Mouse (Mus musculus) layer of hippocampus, adult 9-10 months (tissue): ENCODE data around the gene Spast.
A peak's percentile ranks its signal among the peaks of the same experiment; 100 is the strongest.
"Not testable (repeated sequence)": the region's sequence is repeated elsewhere in the genome, so short reads cannot be mapped to it uniquely, and the experiment has no call there.

Experiments
- DNase-seq: peaks from one replicate; pipeline ENCODE4 v3.0.0; 2022; ENCODE audit warnings: low spot score

The Spast gene

DNA sequence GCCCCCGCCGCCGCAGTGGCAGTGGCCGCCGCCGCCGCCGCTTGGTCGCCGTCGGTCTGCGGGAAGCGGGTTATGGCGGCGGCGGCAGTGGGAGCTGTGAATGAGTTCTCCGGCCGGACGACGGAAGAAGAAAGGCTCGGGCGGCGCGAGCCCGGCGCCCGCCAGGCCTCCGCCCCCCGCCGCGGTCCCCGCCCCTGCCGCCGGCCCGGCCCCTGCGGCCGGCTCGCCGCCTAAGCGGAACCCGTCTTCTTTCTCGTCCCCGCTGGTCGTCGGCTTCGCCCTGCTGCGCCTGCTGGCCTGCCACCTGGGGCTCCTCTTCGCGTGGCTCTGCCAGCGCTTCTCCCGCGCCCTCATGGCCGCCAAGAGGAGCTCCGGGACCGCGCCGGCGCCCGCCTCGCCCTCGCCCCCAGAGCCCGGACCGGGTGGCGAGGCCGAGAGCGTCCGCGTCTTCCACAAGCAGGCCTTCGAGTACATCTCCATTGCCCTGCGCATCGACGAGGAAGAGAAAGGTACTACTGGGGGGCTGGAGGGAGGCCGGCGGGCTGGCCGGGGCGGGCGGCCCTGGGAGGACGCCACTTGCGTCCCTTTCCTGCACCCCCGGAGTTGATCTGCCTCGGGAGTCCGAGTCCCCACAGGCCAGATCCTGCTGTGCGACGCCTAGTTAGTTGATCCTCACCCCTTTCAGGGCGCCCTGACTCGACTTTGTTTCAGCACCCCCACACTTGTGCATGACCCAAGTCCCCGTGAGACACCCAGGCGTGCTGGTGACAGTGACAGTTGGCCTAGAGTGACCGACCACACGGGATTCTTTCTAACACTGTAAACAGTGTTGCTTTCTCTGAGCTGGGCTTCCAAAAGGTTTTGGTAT is at the start of gene Spast:
Gene Spast, plus strand, starts transcription at position 51 of the 868 bp plus-strand sequence.
- no peak for DNase-seq

DNA sequence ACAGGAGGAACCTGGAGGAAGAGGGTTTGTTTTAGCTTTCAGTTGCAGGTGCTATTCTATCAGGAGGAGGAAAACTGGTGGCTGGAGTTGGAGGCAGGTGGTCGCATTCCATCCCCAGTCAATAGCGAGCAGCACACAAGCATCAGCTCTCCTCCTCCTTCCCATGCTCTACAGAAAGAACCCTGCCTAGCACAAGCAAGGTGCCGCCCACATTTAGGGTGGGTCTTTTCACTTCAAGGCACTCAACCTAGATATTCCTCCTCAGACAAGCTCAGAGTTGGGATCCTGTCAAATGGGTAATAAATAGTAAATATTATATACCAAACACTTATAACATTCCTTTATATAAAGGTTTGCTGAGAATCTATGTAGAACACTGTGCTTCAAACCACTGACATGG is 48.6 kb upstream of the Spast start:
- DNase-seq = no peak

DNA sequence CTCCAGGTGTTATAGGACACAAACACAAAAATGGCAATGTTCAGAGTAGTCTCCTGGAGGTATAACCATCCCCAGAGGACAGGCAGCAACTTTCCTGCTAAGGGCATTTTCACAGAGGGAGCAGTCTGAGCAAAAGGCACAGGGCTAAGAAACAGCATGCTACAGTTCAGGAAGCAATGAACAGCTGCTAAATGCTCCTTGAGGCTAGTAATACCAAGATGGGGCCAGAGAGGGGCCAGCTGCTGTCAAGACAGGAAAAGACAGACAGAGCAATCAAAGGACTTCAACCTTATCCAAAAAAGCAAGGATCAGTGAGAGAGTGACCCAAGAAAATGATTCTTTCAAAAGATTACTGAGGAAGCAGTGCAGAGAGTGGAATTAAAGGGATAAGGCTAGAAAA is 47.9 kb upstream of the Spast start:
- no peak for DNase-seq

DNA sequence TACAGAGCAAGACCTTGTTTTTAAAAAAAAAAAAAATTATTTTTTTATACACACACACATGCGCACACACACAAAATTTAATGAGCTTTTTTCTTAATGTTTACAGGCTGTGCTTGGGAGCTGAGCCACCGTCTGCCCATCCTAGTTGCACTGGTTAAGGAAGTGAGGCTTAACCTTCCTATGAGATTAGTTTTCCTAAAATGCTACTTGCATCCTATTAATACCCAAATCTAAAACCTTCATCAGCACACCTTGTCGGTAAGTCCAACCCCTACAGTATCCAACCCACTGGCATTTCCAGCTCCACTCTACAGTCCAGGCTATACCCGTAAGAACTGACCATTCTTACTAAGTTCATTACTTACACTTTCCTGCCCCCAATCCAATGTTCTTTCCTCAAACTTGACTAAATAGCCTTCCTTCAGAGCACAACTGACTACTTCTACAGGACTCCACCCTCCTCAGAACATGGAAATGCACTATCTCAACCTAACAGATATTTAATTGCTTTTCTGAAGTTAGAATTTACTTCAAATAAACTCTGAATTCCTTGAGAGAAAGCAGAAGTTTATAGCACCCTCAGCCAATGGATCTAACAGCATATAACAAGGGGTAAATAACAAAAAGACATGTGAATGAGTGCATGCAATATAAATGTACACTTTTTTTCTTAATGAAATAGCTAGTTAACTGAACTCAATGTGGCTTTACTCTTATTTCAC is 47.0 kb upstream of the Spast start:
- DNase-seq = no peak

DNA sequence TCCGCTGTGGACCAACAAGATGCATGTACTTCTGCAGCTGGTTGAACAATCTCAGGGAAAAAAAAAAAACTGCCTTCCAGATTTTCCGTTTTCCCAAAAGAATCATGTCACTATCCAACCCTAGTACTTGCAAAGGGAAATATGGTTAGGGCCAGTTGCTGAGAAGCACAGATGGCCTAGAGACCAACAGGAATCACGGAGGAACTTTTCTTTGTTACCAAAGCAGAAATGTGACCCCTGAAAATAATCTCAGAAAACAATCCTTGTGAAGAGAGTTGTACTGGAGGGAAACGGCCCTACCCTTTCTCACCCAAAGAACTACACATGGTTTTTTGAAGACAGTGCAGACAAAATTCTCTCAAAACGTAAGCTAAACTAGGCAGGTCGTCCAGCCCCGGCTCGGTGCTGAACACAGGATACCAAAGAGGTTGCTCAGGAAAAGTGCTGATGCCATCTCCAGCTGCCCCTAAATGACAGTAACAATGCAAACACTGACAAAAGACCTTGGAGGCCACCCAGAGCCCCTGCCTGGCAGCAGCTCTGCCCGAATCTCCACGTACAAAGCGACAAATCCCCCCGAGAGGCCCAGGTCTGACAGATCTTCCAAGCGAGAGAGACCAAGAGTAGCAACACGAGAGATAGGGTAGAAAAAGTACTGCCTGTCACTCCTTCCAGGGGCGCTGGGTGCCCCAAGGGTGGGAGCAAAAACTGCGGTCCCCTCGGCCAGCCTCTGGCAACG is 44.9 kb upstream of the Spast start:
- no peak for DNase-seq

DNA sequence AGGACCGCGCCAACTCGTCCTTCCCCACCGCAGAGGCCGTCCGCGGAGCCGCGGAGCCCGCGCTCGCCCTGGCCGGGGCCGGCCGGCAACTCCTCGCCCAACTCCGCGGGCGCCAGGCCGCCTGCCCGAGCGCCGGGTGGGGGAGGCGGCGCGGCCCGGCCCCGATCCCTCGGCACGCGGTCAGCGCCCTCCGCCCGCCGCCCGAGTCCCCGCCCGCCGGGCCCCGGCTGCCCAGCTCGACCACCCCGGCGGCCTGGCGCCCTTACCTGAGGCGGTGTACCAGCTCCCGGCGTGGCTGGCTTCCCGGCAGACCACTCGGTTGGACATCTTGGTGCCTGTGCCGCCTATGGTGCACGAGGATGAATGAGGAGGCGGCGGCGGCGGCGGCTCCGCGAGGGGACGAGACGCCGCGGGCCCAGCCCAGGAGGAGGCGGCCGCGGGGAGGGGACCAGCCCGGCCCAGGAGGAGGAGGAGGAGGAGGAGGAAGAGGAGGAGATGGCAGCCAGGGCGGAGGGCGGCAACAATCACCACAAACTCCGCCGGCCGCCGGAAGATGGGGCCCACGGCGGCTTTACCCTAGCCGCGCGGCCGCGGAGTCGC is 44.3 kb upstream of the Spast start:
- DNase-seq = no peak

DNA sequence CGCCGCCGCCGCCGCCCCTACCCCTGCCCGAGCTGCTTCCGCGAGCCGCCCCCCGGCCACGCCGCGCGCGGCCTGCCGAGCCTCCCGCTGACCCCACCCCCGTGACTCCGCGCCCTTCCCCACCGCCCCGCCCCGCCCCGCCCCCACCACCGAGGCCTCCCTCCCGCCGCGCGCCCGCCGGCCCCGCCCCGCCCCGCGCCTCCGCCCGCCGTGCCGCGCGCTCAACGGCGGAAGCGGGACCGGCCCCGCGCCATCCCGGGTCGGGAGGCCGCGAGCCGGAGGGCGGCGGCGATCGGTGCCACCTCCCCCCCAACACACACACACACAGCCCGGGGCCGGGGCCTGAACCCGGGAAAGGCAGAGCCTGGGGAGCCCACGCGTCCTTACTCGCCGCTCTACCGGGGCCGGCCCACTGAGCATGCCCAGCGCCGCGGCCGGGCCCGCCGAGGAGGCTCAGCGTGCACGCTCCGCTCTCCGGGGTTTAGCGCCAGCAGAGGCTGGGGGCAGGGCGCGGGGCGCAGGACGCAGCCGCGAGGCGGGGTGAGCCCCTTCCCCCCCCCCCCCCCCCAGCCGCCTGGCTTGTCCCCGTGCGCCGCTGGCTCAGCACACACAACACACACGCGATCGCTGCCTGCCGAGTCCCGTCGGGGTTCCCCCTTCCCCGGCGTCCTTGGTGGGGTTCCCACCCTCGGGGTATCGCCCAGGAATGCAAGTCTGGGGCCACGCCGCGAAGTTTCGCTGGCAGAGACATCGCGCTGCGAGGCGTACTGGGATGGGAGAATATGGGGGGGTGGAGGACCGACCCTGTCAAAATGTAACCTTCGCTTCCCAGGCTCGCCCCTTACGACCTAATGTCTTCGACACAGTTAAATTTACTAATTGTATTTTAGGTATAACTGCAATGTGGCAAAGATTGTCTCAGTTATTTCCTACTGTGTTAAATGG is 43.5 kb upstream of the Spast start, which contains the start of gene Memo1:
Gene Memo1, minus strand, starts transcription at position 496 of the 945 bp plus-strand sequence.
- DNase-seq = no peak

DNA sequence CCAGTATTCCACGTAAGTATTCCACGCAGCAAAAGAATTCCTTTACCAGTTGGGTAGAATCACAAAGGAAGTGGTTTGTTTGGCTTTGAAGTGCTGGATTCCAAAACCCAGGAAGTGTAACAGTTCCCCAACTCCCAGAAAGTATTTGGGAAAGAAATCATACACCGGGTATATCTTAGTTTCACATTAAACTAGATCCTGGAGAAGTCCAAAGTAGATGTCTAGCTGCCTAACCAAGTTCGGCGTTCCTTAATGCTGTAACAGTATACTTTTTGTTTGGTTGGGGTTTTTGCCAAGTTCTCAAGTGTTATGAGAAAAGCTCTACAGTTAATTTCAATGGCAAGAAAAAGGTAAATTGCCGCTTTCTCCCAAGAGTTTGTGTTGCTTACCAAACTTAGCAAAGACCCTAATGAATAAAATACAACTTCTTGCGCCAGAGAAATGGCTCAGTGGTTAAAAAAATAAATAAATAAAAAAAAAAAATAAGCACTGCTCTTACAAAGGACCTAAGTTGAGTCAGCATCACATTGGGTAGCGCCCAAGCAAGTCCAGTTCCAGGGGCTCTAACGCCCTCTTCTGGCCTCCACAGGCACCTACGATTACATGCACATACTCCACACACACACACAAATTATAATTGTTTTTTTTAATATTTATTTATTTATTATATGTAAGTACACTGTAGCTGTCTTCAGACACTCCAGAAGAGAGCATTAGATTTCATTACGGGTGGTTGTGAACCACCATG is 42.5 kb upstream of the Spast start:
- no peak for DNase-seq

DNA sequence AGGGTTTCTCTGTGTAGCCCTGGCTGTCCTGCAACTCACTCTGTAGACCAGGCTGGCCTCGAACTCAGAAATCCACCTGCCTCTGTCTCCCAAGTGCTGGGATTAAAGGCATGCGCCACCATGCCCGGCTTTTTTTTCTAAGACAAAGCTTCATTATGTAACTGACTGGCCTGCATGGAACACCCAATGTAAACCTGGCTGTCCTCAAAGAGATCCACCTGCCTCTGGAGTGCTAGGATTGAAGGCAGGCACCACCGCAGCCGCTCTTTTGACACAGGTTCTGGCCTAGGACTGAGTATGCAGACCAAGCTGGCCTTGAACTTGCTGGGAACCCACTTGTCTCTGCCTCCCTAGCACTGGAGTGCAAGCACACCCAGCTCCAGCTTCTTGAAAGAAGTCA is 41.8 kb upstream of the Spast start:
- DNase-seq = not testable (repeated sequence)

DNA sequence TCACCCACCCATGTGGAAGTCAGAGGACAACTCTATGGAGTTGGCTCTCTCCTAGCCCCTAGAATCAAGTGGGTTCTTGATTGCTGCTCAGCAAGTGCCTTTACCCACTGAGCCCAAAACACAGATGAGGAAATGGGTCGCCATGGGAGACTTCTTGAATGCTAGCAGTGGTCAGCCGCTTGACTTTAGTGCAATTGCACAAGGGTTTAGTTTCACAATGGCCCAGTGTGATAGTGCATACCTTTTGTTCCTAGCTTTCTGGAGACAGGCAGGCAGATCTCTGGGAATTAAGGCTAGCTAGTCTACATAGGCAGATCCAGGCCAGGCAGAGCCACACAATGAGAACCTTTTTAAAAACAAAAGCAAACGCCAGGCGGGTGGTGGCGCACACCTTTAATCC is 38.7 kb upstream of the Spast start:
- no peak for DNase-seq

DNA sequence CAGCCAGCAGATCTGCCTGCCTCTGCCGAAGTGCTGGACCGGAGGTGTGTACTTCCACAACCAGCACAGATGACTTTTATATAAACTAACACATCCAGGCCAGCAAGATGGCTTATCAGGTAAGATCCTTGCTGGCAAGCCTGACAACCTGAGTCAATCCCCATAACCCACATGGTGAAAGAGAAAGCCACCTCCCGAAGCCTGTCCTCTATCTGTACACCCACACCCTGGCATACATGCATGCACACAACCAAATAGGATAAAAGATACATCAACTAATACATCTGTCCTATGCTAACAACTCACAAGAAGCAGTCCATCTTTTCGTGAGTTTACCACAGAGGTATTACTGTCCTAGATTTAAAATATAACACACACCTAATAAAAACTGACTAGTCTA is 34.7 kb upstream of the Spast start:
- DNase-seq = no peak

DNA sequence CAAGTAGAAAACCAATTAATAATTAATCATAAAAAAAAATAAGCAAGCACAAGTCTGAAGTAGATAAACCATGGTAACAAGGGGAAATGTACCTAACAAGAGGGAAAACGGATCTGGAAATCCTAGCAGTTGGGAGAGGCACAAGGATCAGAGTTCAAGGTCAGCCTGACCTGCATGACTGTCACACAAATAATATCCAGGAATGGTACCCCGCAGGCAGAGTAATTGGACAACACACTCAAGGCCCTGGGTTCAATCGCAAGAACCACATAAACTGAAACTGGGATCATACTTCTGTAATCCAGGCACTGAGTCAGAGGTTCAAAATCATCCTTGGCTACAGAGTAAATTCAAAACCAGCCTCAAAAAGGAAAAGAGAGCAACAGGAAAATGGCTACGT is 33.2 kb upstream of the Spast start:
- DNase-seq = no peak

DNA sequence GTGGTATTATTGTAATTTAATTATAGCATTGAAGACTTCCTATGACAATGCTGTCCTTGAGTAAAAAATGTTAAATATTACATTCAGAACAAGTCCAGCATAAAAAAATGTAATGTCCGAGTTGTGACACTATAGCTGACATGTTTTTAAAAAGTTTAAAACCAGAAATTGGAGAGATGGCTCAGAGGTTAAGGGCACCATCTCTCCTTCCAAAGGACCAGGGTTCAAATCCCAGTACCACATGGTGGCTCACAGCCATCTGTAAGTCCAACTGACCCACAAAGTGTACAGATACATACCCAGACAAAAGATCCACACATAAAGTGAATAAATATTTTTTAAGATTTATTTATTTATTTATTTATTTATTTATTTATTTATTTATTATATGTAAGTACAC is 32.8 kb upstream of the Spast start:
- no peak for DNase-seq

DNA sequence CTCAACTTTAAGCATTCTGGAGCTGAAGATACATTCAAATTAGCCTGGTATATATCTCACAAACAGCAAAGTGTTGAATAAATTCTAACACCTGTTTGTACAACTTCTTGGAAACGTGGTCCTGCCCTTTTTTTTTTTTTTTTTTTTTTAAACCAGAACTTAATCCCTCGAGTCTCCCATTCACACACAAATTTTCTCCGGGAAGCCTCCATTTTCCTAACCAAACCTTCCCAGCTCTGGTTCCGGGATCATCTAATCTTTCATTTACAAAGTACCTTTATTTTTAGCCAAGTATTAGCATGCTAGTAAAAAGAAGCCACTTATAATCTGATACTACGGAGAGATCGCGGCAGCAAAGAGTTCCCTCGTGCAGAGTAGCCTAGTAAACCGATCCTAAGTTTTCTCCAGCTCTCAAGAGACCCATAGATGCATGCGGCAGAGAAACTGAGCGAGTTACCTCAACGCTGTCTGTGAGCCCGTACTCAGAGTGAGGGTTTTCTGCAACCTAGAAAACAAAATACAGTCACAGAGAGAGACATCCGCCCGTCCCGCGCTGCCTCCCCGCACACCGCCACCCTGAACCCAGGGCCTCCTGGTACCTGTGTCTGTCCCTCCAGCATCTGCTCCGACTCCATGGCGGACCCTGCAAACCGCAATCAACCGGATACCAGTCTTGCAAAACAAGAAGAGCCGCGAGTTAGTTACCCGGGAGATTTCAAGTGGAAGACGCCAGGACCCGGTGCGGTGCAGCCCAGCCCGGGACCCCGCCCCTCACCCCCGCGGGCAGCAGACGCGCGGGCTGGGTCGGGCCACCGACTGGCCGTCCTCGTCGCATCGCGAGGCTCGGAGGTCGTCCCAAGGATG is 23.1 kb upstream of the Spast start:
- DNase-seq = no peak

DNA sequence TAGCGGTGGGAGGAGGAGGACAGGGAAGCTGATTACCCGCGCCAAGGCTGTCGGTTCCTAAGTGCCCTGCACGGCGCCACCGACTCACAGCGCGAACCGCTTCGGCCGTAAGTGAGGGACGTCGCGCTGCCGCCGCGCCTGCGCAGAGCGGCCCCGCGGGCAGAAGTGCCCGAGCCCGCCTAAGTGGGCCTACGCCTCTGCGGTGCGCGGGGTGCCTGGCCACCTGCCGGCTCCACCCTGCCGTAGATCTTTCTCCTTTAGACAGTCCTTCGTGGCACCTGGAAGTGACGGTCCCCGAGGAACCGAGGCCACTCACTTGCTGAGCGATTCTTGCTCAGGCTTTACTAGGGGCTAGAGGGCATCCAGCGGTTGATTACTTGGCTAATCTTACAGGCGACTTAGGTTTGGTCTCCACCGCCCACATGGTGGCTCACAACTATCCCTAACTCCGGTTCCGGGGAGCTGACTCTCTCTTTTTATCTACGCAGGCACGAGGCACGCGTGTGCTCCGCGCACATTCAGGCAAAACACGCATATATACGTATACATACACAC is 22.4 kb upstream of the Spast start:
- DNase-seq = peak; percentile 67

DNA sequence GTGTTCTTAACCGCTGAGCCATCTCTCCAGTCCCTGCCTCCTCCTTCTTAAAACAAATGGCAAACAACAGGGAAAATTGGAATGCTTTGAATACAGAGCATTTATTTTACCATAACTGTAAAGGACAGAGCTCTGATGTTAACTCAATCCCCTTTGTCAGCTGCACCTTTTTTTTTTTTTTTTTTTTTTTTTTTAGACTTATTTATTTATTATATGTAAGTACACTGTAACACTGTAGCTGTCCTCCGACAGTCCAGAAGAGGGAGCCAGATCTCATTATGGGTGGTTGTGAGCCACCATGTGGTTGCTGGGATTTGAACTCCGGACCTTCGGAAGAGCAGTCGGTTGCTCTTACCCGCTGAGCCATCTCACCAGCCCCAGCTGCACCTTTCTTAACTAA is 20.1 kb upstream of the Spast start:
- no peak for DNase-seq

DNA sequence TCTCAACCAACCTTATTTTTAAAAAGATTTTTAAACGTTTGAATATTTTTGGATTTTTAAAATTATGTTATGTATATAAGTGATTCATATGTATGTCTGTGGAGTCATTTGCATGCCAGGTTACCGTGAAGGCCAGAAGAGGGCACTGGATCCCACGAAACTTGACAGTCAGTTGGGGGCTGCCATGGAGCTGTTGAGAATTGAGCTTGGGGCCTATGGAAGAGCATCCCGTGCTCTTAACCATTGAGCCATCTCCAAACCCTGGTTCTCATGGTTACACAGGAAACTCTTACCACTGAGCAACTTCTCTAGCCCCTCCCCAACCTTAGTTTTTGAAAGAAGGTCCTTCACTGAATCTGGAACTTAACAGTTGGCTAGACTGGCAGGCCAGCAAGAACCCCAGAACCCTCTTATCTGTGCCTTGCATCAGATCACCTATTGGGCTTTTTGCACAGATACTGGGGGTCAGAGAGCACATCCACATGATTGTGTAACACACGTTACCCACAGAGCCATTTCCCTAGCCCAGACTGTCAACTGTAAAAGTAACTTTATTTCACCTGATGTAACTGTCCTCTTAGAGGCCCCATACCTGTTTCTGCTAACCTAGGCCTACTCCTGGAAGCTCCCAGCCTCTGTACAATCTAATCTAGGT is 16.3 kb upstream of the Spast start:
- DNase-seq = no peak

DNA sequence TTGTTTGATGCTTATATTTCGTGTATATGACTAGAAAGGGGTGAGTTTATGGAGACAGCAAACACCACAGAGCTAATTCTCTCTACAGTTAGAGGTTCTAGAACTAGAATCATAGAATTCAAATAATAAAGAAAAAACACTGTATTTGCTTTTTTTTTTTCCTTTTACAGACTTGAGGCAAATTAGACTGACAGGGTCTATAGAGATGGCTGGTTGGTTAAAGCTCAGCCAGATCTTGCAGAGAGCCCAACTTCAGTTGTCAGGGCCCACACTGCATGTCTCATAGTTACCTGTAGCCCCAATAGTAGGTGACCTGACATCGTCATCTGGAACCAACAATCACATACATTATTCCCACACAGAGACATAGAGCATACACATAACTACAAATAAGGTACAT is 14.9 kb upstream of the Spast start, which contains the start of gene Dpy30:
Gene Dpy30, minus strand, starts transcription at position 101 of the 400 bp plus-strand sequence.
- no peak for DNase-seq
